Mouse (Mus musculus) thymus, adult 2 months (tissue): ENCODE data around the gene Wnt2b.

Experiments
- CTCF ChIP-seq: fragments of 200-500 bp; IDR thresholded peaks from 2 replicates; pipeline ENCODE4 v1.5.1; 2012; ENCODE audit warnings: mild to moderate bottlenecking, control low read depth, low read length, moderate library complexity, borderline replicate concordance; ENCODE audit not compliant: control insufficient read depth, poor library complexity, insufficient read depth; ENCODE audit errors: extremely low read depth
- POLR2A ChIP-seq: fragments of 200-500 bp; IDR thresholded peaks from 2 replicates; pipeline ENCODE4 v1.6.1; 2012; ENCODE audit warnings: mild to moderate bottlenecking, low read length, control low read depth, moderate library complexity; ENCODE audit not compliant: control insufficient read depth, poor library complexity, insufficient read depth; ENCODE audit errors: extremely low read depth

- no peak for TF ChIP-seq CTCF
- TF ChIP-seq POLR2A: no peak
These were observed 10.8 kb downstream of the Wnt2b start for GRCm38 (mm10) chr3:104950926-104951325.
